Mouse (Mus musculus) heart, postnatal 0 days (tissue): ENCODE measurements at regions not wholly inside any gene's neighbourhood (a gene's known extent, or its start where the extent isn't known, plus 50 kb on each side); places are given as distances from the start of the nearest gene placed in this dataset.

Experiments used
- CTCF ChIP-seq: IDR thresholded peaks from 2 replicates; pipeline ENCODE4 v1.5.1; 2016; ENCODE audit warnings: antibody characterized with exemption, control low read depth, low read depth
- EP300 ChIP-seq: IDR thresholded peaks from 2 replicates; pipeline ENCODE4 v1.6.1; 2016; ENCODE audit warnings: antibody characterized with exemption, low read depth

GRCm38 (mm10) chr2:92544364-92545151 is 54.9 kb upstream of the Chst1 start:
- no peak for TF ChIP-seq EP300
- no peak for TF ChIP-seq CTCF
